Mouse (Mus musculus) right cerebral cortex, postnatal 25 days (tissue): ENCODE measurements around the gene Olfr123.

Experiments
- DNase-seq: peaks from one replicate; pipeline ENCODE4 v3.0.0; 2022

Gene Olfr123

DNA sequence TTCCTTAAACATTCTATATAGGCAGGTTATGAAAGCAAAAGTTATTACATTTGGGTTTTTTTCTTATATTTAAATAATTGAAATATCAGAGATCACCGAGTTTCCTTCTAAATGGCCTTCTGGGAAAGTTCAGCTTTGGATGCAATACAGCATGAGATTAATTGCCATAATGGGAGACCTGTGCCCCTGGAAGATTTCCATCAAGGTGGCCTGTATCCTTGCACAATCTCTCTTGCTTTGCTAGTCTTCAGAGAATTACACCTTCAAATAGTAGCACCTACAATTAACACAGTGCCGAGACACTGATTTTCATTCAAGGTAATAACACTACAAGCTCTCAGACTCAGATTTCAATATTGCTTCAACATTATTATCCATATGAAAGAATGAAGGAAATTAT is at the start of gene Olfr123:
TSS of gene Olfr123 (plus strand) at position 301 of the 400 bp plus-strand sequence.
- no peak for DNase-seq

DNA sequence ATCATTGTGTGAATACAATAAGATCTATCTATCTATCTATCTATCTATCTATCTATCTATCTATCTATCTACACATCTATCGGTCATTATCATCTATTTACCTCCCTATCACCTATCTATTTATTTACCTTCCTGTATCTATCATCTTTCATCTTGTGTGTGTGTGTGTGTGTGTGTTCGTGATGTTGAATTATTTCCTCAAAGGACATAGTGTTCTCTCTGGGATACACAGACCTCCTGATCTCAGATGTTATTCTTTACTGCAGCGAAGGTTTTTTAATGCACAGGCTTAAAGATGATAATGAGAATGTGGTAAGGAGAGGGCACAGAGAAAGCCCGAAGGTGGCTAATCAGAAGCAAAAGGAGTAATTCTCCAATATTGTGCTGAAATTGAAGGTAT is 25.0 kb upstream of the Olfr123 start, which contains the start of gene Olfr122:
TSS of gene Olfr122 (plus strand) at position 301 of the 400 bp plus-strand sequence.
- DNase-seq = no peak

DNA sequence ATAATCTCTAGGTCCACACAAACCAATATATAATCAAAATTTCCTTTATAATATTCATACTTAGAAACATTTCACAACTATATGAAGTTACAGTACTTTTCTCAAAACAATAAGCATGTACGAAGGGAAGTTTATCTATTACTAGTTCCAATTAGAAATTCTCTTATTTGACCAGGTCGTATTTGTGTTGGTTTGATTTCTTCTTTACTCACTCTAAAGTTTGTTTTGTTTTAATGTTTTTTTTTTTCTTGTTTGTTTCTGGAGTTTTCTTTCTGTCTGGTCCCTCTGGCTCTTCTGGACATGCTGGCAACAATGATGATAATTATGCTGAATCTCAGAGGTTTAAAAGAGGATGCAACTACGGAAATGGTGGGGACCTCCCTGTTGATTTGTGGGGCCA is 6.3 kb downstream of the Olfr123 start, which contains the start of gene Olfr124:
TSS of gene Olfr124 (plus strand) at position 301 of the 400 bp plus-strand sequence.
- DNase-seq = no peak

DNA sequence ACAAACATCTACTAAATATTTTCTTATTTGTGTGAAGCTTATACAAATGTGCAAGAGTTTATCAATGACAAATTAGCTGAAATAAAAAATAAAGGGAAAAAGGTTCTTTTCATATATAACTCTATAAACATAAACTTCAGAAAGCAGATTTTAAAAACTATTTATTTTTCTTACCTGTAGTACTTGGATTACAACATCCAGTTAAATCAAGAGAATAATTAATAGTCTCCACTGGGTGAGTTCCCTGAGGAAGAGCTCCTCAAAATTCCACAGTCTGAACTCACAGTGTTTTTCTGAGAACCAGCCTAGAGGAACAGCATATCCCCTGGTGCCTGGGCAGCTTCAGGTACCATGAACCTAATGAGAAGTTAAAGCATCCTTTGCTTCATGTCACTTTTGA is 39.3 kb downstream of the Olfr123 start, which contains the start of gene Olfr125:
TSS of gene Olfr125 (plus strand) at position 301 of the 400 bp plus-strand sequence.
- no peak for DNase-seq

DNA sequence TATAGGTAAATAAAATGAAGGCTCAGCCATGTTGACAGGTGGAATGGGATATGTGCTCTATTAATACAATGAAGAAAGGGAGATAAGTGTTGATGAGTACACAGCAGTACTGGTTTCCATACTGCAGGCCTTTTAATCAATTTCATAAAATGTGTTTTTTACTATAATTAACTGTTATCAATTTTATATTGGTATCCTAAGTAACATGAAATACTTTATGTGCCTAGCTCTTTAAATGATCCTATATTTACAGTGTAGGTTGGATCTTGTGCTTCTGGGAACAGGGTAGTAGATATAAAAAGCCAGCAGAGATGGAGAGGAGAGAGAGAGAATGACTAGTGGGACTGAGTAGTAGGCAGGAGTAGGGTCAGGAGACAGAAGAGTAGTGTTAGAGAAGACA is 53.9 kb downstream of the Olfr123 start, which contains the start of gene Olfr126:
TSS of gene Olfr126 (plus strand) at position 301 of the 400 bp plus-strand sequence.
- DNase-seq = no peak
